Mouse (Mus musculus) natural killer cell, adult 2 months (primary cell): Measurements from ENCODE around the gene Htr5b.

Source experiments
- DNase-seq, 2 experiments: peaks; one replicate each; pipeline ENCODE4 v3.0.0; 2022; ENCODE audit warnings: low spot score in 2 of 2

Htr5b gene

GRCm38 (mm10) chr1:121486803-121487202 is 41.5 kb downstream of the Htr5b start:
- no peak for DNase-seq

GRCm38 (mm10) chr1:121483091-121483490 is 45.2 kb downstream of the Htr5b start:
- no peak for DNase-seq

GRCm38 (mm10) chr1:121479403-121479802 is 48.9 kb downstream of the Htr5b start:
- DNase-seq = no peak

DNA sequence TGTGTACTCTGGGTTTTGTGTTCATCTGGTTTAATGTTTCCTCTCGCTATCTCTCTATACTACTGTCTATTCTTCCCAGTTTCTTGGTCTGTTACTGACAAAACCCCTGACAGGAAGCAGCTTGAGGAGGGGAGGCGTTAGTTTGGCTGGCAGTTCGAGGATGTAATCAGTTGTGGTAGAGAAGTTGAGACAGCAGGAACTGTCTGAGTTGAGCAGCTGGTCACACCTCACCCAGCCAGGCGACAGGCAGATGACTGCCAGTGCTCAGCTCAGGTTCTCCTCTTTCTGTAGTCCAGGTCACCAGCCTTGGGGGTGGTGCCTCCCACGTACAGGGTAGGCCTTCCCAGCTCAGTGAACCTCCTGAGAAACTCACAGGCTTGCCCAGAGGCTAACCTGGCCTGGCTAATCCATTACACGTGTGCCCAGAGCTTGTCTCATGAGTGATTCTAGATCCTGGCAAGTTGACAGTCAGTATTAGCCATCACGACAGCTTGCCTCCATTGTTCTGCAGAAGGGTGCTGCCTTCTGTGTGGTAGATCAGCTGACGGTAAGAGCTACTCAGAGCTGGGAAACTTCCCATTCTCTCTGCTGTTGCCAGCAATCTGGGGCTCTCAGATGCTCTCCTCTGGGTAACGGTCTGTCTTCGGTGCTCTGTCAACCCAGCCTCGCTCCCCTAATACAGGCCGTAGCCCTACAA is 49.8 kb downstream of the Htr5b start:
- DNase-seq = no peak

DNA sequence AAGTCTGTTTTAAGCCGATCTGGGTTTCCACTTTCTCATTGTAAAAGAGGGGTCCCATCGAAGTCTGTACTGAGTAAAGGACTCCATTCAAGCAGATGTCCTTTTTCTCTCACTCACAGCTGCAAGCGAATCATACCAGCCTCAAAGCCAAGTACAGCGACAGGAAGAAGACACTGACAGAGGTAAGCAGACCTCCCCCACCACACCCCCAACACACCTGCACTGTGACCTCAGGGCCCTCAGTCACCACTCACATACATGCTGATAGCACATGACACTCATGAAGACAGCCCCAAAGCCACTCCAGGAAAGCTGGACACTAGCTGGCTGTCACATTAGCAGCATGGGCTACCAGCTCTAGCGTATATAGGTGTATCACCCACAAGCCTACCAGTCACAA is 50.5 kb downstream of the Htr5b start:
- DNase-seq = no peak

- no peak for DNase-seq
These were observed 56.8 kb downstream of the Htr5b start for GRCm38 (mm10) chr1:121471503-121471902.

DNA sequence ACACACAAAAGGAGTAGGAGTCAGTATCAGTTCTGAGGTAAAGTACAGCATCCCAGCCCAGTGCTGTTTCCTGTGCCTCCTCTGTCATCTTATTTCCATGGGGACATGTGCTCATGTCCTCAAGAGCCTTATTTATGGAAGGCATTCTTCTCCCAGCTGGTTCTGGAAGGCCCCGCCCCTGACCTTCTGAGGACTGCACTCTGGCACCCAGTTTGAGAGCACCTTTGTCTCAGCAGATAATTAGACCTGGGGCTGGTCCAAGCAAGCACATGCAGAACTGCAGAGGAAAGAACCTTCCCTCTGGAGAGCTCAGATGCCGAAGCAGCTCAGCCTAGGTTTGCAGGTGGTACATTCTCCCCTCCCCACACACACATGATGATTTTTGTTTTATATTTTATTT is 60.0 kb downstream of the Htr5b start:
- no peak for DNase-seq

- DNase-seq = no peak
These were observed 62.0 kb downstream of the Htr5b start for GRCm38 (mm10) chr1:121466276-121466675.

GRCm38 (mm10) chr1:121463806-121464205 is 64.5 kb downstream of the Htr5b start:
- DNase-seq = no peak

DNA sequence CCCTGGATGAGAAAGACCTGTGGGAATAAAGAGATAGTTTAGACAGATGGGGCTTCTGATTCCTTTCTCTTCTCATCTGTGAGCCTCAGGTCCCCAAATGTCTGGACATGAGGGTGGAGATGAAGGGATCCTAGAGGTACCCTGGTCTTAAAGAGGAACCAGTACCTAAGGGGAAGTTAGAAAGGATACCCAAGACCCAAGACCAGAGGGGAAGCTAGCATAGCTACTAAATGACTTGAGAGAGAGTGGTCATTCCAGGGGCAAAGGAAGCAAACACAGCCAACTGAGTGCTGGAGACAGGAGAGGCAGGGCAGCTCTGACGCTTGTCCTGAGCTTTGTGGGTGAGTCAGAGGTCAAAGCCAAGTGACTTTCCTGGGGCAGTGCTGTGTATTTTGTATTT is 65.6 kb downstream of the Htr5b start:
- DNase-seq = no peak

- peak in 1 of 2 experiments; percentile 28 for DNase-seq
These were observed 66.4 kb downstream of the Htr5b start for GRCm38 (mm10) chr1:121461895-121462294.

DNA sequence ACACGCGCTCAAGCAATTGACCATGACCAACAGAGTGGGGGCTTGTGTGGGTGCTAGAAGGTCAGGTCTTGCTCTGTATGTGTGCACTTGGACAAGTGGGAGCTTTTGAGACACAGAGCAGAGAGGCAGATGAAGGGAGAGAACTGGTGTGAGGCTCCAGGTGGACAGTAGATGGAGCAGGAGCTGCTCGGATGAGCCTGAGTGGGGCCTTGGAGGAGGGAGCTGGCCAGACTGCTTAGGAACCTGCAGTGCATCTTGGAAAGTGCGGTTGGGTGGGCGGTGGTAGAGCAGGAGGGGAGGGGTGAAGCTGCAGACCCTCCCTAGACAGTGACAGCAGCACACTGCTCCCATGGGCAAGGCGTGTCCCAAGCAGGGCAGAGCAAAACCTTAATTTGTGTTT is 68.2 kb downstream of the Htr5b start:
- DNase-seq = no peak
